Mouse (Mus musculus) T-helper 1 cell (primary cell): ENCODE results near the gene Crybb3.

ENCODE experiments used
- in situ Hi-C: fragments of 300-600 bp; cut with MboI, MseI; formaldehyde crosslinking; loops from one replicate; pipeline ENCODE4 v1.15.1; 2025; ENCODE audit warnings: high pct_unique_total_duplicates

Gene Crybb3

DNA sequence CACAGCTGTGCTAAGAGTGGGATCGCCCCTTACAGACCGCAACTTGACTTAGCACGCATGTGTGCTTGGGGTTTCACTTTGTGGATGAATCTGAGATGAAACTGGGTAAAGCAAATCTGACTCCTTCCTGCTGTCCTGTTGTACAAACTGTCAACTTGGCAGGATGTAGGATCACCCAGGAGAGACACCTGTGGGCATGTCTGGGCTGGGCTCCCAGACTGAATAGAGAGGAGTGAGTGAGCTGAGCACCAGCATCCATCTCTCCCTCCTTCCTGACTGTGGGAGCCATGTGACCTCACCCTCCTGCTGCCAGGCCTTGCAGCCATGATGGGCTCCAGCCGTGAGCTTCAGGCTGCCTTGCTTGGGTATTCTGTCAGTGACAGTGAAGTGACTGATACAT is 24.1 kb upstream of the Crybb3 start:
- in situ Hi-C loops = no loop called here

DNA sequence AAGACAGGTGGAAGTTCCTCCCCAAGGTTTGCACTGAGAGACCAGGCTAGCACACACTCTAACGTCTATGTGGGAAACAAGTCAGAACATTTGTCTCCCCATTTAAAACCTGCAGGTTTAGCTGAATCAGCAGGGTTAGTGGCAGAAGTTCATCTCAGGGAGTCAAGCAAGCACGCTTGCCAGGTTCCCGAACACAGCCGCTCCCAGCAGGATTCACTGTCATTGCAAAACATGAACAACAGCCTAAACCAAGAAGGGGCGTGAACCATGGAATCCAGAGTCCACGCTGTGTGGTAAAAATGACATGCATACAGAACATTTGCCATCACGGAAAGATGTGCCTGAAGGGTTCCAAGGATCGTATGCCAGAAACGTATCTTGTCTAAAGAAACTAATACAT is 23.7 kb upstream of the Crybb3 start:
- in situ Hi-C loops = no loop called here

DNA sequence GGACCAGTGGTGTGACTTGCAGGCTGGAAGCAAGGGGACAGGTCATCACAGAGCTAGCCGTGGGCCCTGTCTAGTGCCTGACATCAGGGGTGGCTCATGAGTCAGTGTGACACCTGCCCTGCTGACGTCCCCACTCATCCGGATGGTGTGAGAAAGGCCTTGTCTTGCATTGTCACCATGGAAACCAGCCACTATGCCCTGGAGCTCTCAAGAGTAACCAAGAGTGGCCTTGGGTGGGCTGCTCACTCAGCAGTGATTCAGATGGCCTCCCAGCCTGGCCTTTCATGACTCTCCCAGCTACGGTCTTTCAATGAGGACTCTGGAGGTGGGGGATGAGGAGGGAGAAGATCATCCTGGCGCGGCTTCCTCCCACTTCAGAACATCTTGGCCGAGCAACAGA is 21.1 kb upstream of the Crybb3 start:
- in situ Hi-C loops = no loop called here

DNA sequence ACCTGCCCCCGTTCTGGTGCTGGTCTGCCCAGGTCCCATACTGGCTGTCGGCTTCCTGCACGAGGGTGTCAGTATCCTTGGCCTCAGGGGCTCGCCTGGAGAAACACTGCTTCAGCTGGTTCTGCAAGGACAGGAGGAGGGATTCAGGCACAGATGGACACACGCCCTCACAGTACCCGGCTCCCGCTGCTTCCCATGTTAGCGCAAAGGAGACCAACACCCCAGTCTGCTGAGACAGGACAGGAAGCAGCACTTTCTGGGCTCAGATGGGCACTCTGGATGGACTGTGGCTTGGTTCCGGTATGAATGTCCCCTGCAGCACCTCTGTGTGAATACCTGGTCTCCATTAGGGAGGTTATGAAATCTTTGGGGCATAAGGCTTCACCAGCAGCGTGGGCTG is 20.1 kb upstream of the Crybb3 start:
- in situ Hi-C loops = no loop called here

DNA sequence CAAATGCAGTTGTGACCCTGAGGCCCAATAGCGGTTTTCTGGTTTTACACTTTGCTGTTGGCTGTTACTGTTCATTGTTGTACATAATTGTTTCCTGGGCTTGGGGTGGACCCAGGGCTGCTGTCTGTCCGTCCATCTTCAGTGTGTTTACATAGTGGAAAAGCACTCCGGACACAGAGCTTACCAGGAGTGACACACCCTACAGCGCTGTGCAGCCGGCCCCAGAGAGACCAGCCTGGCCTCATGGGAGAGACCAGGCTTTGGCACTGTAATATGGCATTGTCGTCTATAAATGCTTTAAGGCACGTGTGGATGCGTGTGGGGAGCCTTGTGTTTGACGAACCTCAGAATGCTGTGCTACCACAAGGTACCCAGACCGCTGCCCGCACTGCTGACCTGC is 19.0 kb upstream of the Crybb3 start:
- in situ Hi-C loops = no loop called here

DNA sequence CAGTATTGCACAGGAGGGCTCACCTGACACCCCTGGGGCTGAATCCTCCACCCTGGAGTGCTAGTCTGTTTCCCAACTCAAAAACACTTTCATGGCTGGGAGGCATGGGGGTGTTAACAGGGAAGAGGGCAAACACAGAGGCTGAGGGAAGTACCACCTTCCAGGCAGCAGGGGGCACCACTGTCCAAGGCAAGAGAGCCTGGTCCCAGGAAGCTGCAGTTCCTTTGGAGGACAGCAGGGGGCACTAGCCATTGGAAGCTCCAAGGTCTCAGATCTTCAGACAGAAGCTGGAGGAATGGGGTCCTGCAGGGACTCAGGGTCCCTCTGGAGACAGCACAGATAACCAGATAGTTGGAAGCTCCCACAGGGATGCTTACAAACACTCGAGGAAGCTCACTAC is 18.2 kb upstream of the Crybb3 start:
- in situ Hi-C loops = loop anchor here (5.0 to 25.0 kb wide), 2 partner anchors 53 to 1438 kb away; no protein-coding TSS in a partner anchor

DNA sequence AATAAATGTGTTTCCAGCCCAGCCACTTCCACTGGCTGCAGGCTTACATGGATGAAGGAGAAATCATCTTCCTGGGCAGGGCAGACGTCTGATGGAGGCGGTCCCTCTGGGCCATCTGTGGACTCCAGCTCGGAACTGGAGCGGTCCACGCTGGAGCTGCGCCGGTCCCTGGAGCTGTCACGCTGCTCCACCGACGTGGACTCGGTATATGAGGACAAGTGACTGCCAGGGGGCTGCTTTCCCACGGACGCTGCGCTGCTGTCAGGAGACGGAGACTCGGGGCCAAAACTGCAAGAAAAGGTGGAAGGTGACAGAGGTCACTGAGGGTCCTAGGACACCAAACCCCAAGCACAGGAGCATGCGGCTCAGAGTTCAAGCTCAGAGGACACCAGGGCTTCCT is 16.2 kb upstream of the Crybb3 start:
- in situ Hi-C loops = loop anchor here (5.0 to 25.0 kb wide), 2 partner anchors 55 to 1440 kb away; no protein-coding TSS in a partner anchor

DNA sequence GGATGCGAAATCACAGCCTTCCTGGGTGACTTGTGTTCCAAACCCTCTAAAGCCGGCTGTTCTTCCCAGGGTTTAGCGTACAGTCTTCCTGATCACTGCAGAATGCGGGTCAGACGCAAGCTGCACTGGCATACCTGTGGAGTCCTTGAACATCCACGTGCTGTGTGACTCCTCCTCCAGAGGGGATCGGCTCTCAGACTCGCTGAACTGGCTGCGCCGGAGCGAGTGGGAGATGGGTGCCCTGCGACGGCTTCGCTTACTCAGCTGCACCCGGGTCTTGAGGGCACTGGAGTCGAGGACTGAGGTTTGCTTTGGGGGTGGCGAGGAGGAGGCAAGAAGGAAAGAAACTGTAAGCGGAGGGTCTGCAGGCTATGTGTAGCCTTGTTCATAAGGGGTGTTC is 14.1 kb upstream of the Crybb3 start:
- in situ Hi-C loops = loop anchor here (5.0 to 25.0 kb wide), 2 partner anchors 57 to 1442 kb away; no protein-coding TSS in a partner anchor

DNA sequence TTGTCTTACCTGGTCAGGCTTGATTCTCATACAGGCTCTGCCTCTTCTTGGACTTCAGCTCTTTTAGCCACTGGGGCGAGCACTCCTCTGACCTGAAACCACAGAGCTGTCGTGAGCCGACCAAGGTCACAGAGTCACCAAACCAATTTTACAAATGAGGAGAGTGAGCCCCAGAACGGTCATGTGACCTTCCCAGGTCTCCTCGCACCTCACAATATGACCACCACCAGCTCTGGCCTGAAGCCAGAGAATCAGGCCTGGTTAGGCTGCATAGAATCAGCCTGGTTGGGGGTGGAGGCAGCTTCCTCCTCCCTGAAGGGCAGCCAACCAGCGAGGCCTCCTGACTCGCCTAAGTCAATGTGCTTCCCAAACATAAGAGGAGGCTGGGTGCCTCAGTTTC is 11.0 kb upstream of the Crybb3 start:
- in situ Hi-C loops = loop anchor here (25.0 kb wide), 1 partner anchor 1445 kb away; no protein-coding TSS in a partner anchor

DNA sequence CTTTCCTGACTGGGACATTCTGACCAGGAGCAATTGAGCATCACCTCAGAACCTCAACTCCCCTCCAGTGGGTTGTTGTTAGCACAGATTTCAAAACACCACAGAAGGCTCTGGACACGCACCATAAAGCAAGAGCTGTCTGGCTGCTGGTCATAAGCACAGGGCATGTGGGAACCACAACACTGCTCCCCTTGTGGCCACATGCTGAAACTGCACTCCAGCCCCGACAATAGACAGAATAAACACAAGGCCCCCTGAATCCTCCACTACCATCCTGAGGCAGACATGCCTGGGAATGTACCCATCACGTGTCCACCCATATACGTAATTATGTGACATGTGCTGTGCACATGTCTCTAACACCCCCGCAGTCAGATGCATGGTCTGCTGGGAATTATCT is 9.8 kb upstream of the Crybb3 start:
- in situ Hi-C loops = loop anchor here (25.0 kb wide), 1 partner anchor 1446 kb away; no protein-coding TSS in a partner anchor

DNA sequence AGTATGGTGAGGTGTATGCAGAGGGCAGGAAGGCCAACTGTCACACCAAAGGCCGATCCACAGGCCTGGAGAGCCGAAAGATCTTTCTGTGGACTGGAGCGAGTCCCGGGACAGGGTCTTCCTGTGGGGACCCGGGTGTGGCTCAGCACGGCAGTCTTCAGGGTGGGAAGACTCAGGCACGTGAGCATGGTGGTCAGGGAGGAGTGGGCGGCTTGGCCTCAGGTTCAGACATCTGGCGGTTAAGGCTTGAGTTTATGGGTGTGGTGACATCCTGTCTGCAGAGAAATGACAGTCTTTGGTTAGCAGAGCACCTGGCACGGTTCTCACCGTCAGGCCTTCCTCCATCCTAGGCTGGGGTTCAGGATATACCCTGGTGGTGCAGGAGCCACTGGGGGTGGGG is 9.4 kb upstream of the Crybb3 start:
- in situ Hi-C loops = loop anchor here (25.0 kb wide), 1 partner anchor 1447 kb away; no protein-coding TSS in a partner anchor

DNA sequence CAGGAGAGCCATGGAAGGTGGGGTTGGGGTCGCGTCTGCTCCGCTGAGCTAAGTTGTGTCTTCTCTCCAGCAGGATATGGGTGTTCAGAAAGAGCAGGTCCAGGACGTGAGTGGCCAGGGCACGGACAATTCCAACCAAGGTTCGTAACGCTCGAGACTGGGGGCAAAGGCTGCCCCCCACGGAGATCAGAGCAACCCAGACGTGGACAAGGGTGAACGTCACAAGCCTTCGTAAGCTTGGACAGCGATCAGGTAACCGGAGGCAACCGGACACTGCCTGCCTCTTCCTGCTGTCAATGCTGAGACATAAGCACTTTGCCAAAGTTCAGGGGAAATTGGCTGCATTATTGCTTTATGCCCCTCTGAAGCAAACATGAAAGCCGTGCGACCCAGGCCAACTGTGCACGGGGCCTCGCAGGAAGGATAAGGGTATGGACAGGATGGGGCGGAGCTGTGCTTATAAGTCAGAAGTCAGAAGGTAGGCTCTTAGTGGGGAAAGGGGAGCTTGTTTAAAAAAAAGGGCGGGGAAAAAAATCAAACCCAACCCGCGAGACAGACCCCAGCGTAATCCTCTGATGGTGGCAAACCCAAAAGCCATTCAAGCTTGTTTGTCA is 8.8 kb upstream of the Crybb3 start:
- in situ Hi-C loops = loop anchor here (25.0 kb wide), 1 partner anchor 1447 kb away; no protein-coding TSS in a partner anchor

DNA sequence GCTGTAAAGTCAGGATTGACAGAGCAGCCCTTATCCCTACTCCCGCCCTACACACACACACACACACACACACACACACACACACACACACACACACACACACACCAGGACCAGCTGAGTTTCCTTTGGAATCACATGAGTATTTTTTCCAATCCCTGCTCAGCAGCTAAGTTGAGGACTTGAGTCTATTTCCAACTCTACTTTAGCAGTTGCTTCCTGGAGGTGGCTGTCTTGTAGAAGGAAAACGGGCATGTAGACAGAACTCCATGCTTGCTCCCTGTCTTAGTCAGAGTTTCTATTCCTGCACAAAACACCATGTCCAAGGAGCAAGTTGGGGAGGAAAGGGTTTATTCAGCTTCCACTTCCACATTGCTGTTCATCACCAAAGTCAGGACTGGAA is 6.1 kb upstream of the Crybb3 start:
- in situ Hi-C loops = loop anchor here (25.0 kb wide), 1 partner anchor 1450 kb away; no protein-coding TSS in a partner anchor

DNA sequence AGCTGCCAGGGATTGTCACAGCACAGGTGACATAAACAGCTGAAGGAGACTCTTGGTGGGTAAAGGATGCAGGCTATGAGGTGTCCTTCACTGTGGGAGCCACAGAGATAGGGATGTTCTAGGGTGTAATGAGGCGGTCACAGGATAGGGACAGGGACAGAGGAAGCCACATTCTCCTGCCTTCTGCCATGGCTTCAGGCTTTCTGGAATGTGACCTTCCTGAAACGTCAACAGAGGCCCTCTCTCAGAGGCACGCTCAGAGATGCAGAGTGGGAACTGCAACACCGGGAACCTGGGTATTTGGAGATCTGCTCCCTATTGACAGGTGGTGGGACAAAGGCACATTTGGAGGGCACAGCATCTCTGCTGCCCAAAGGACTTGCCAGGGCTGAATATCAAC is 5.6 kb upstream of the Crybb3 start:
- in situ Hi-C loops = loop anchor here (25.0 kb wide), 1 partner anchor 1450 kb away; no protein-coding TSS in a partner anchor

DNA sequence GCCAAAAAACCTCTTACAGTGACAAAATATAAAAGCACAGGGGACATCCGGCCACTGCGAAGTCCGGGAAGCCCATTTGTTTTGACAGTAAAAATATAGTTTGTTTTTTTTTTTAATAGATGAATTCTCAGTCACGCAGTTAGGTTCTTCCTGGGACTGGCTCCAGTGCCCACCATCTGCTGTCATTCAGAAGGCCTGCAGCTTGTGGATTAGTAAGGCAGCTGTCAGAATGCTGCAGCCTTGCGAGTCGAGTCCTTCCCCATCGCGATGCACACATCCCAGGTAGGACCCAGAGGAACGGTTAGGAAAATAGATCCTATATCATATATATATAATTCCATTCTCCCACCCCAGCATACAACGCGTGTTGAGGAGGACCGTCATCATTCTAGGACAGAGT is 5.1 kb upstream of the Crybb3 start:
- in situ Hi-C loops = loop anchor here (25.0 kb wide), 1 partner anchor 1451 kb away; no protein-coding TSS in a partner anchor

DNA sequence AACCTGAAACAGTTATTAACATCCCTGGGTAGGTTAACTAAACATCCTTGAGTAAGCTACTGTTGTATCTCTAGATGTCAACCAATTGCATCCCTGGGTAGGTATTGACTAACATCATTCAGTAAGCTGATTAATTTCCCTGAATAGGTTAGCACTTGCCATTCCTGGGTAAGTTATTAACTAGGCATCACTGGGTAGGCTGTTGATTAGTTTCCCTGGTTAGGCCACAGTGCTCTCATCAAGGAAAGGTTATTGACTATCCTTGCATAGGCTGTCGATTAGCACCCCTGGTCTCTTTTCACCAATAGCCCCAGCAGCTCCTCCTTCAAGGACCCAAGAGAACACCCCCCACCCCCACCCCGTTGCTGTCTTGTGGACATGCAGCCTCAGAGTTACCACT is 4.5 kb upstream of the Crybb3 start:
- in situ Hi-C loops = loop anchor here (25.0 kb wide), 1 partner anchor 1451 kb away; no protein-coding TSS in a partner anchor

DNA sequence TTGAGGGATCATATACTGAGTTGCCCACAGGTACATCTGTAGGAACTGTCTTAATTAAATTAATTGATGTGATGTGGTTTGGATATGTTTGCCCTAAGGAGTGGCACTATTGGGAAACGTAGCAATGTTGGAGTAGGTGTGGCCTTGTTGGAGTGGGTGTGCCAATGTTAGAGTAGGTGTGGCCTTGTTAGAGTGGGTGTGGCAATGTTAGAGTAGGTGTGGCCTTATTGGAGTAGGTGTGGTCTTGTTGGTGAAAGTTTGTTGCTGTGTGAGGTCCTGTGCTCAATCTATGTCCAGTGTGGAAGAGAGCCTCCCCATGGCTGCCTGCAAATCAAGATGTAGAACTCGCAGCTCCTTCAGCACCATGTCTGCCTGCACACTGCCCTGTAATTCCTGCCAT is 2.9 kb upstream of the Crybb3 start:
- in situ Hi-C loops = loop anchor here (25.0 kb wide), 1 partner anchor 1453 kb away; no protein-coding TSS in a partner anchor

DNA sequence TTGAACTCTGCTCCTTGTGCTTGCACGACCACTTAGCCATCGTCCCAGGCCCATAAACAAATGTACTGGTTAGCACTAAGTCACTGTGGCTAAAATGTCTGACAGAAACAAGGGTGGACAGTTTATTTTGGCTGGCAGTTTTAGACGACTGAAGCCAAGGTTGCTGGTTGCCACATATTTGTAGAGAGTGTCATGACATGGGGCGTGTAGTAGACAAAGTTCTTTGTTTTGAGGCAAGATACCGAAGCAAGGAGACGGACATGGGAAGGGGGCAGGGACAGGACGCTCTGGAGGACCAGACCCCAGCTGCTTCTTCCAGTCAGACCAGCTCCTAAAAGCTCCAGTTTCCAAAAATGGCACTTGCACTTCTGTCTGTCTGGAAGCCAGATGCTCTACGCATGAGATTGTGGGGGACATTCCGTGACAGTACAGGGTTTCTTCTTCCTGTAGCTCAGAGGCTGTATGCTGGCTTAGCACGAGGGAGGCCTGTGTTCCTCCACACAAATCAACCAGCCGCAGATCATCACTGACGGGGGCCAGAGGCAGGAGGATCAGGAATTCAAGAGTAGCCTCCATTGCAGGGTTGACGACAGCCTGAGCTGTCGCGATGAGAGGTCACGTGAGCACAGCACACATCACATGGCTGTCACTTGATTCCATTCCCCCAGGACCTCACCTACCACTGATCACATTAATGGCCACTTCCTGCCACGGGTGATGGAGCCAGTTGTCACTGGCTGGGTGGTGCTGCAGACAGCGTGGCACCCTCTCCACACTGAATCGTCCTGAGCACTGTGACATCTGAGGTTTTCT is 1.2 kb upstream of the Crybb3 start:
- in situ Hi-C loops = loop anchor here (25.0 kb wide), 1 partner anchor 1455 kb away; no protein-coding TSS in a partner anchor

DNA sequence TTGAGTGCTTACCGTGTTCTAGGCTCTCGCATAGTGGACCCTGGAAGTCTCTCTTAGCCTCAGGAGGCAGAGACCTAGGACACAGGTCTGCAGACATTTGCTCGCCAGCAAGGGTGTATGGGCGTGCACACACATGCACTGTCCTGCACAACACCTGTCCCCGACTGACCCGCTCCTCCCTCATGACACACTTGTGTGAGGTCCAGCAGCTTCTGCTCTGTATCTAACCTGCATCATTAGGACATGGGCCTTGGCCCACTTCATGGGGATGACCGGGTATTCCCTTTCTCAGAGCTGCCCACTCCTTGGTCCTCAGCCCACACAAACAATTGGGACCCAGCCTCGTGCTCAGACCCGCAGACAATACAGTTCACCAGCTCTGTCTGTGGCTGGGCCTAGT is 364 bp downstream of the Crybb3 start:
- in situ Hi-C loops = loop anchor here (25.0 kb wide), 1 partner anchor 1456 kb away; no protein-coding TSS in a partner anchor

DNA sequence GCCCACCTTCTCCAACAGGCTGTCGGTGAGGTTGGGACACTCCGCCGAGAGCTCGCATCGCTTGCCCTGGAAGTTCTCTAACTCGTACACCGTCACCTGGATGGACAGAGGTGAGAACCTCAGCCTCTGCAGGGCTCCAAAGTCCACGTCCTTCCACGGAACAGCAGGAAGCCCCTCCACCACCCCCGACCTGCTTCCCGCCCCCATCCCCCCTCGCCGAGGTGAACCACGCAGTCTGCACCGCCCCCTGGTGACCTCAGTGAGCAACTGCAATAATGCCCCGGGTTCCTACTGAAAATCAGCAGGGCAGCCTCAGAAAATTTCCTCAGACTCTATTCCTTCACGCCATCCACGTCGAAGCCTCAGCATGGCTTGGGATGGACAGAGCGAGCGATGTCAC is 1.6 kb downstream of the Crybb3 start:
- in situ Hi-C loops = loop anchor here (25.0 kb wide), 1 partner anchor 1458 kb away; no protein-coding TSS in a partner anchor

DNA sequence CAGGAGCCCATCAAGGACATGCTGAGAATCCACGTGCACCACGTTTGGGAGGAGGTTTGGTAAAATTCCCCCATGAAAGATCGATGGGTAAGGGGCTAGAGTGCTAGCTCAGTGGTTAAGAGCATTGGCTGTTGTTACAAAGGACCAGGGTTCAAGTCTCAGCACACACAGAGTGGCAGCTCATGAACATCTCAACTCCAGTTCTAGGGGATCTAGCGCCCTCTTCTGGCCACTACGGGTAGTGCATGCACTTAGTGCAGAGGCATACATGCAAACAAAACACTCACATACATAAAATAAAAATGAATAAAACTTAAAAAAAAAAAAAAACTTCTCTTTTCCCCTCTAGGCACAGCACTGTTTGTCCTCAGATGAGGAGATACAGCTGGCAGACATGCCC is 2.7 kb downstream of the Crybb3 start:
- in situ Hi-C loops = loop anchor here (25.0 kb wide), 1 partner anchor 1459 kb away; no protein-coding TSS in a partner anchor

DNA sequence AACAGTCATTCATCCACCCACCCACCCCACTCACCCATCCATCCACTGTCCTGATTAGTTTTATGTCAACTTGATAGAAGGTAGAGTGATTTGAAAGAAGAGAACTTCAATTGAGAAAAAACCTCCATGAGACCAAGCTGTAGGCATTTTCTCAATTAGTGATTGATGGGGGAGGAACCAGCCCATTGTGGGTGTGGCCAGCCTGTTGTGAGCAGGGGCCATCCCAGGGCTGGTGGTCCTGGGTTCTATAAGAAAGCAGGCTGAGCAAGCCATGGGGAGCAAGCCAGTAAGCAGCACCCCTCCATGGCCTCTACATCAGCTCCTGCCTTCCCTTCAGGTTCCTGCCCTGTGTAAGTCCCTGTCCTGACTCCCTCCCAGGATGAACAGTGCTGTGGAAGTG is 11.4 kb downstream of the Crybb3 start, which contains the start of gene Crybb2:
Gene Crybb2, minus strand, starts transcription at position 101 of the 400 bp plus-strand sequence.
- in situ Hi-C loops = no loop called here
